Mouse (Mus musculus): ENCODE data around the gene C2cd4d.

C2cd4d gene

GRCm38 (mm10) chr3:94362138-94362537 is at the start of gene C2cd4d:
C2cd4d (plus strand) TSS chr3:94362438.
- in situ Hi-C loops (cut with MboI; ENCODE audit: unreplicated experiment in 2 of 2), result loop anchor here in 1 of 2 experiments (10.0 to 25.0 kb wide), 3 partner anchors 483 to 1000 kb away; no protein-coding TSS in a partner anchor

- in situ Hi-C loops (cut with MboI; ENCODE audit: unreplicated experiment in 2 of 2), result no loop called here
These were observed 33.6 kb upstream of the C2cd4d start for GRCm38 (mm10) chr3:94328681-94329080.

- in situ Hi-C loops (cut with MboI; ENCODE audit: unreplicated experiment in 2 of 2), result no loop called here
These were observed 27.8 kb upstream of the C2cd4d start for GRCm38 (mm10) chr3:94334442-94334841.

GRCm38 (mm10) chr3:94338522-94338921 is 23.7 kb upstream of the C2cd4d start:
- in situ Hi-C loops (cut with MboI; ENCODE audit: unreplicated experiment in 2 of 2), result no loop called here

- in situ Hi-C loops (cut with MboI; ENCODE audit: unreplicated experiment in 2 of 2), result no loop called here
These were observed 20.2 kb upstream of the C2cd4d start, which contains the start of gene Them5 for GRCm38 (mm10) chr3:94341959-94342422. Them5 (plus strand) TSS chr3:94342099.

GRCm38 (mm10) chr3:94342552-94342951 is 19.7 kb upstream of the C2cd4d start:
- in situ Hi-C loops (cut with MboI; ENCODE audit: unreplicated experiment in 2 of 2), result no loop called here

- in situ Hi-C loops (cut with MboI; ENCODE audit: unreplicated experiment in 2 of 2), result no loop called here
These were observed 18.1 kb upstream of the C2cd4d start for GRCm38 (mm10) chr3:94344182-94344581.

- in situ Hi-C loops (cut with MboI; ENCODE audit: unreplicated experiment in 2 of 2), result no loop called here
These were observed 17.3 kb upstream of the C2cd4d start for GRCm38 (mm10) chr3:94344897-94345296.

GRCm38 (mm10) chr3:94348146-94348545 is 14.1 kb upstream of the C2cd4d start:
- in situ Hi-C loops (cut with MboI; ENCODE audit: unreplicated experiment in 2 of 2), result no loop called here

- in situ Hi-C loops (cut with MboI; ENCODE audit: unreplicated experiment in 2 of 2), result loop anchor here in 1 of 2 experiments (10.0 to 25.0 kb wide), 3 partner anchors 484 to 999 kb away; no protein-coding TSS in a partner anchor
These were observed 1.4 kb upstream of the C2cd4d start for GRCm38 (mm10) chr3:94360812-94361211.

GRCm38 (mm10) chr3:94363291-94364153 is 1.3 kb downstream of the C2cd4d start:
- in situ Hi-C loops (cut with MboI; ENCODE audit: unreplicated experiment in 2 of 2), result loop anchor here in 1 of 2 experiments (10.0 to 25.0 kb wide), 3 partner anchors 481 to 1001 kb away; no protein-coding TSS in a partner anchor

- in situ Hi-C loops (cut with MboI; ENCODE audit: unreplicated experiment in 2 of 2), result loop anchor here in 1 of 2 experiments (10.0 to 25.0 kb wide), 3 partner anchors 481 to 1002 kb away; no protein-coding TSS in a partner anchor
These were observed 1.9 kb downstream of the C2cd4d start for GRCm38 (mm10) chr3:94364154-94364526.

GRCm38 (mm10) chr3:94366761-94367160 is 4.5 kb downstream of the C2cd4d start:
- in situ Hi-C loops (cut with MboI; ENCODE audit: unreplicated experiment in 2 of 2), result loop anchor here (5.0 to 25.0 kb wide), 6 partner anchors 236 to 1004 kb away; no protein-coding TSS in a partner anchor

GRCm38 (mm10) chr3:94367511-94367910 is 5.3 kb downstream of the C2cd4d start:
- in situ Hi-C loops (cut with MboI; ENCODE audit: unreplicated experiment in 2 of 2), result loop anchor here (5.0 to 25.0 kb wide), 6 partner anchors 235 to 1005 kb away; no protein-coding TSS in a partner anchor

GRCm38 (mm10) chr3:94368631-94369030 is 6.4 kb downstream of the C2cd4d start:
- in situ Hi-C loops (cut with MboI; ENCODE audit: unreplicated experiment in 2 of 2), result loop anchor here (5.0 to 25.0 kb wide), 6 partner anchors 234 to 1006 kb away; no protein-coding TSS in a partner anchor

GRCm38 (mm10) chr3:94369709-94370108 is 7.5 kb downstream of the C2cd4d start:
- in situ Hi-C loops (cut with MboI; ENCODE audit: unreplicated experiment in 2 of 2), result loop anchor here (5.0 to 25.0 kb wide), 6 partner anchors 233 to 1007 kb away; no protein-coding TSS in a partner anchor

- in situ Hi-C loops (cut with MboI; ENCODE audit: unreplicated experiment in 2 of 2), result loop anchor here in 1 of 2 experiments (25.0 kb wide), 1 partner anchor 1009 kb away; no protein-coding TSS in a partner anchor
These were observed 9.4 kb downstream of the C2cd4d start for GRCm38 (mm10) chr3:94371637-94372036.

GRCm38 (mm10) chr3:94372038-94372437 is 9.8 kb downstream of the C2cd4d start:
- in situ Hi-C loops (cut with MboI; ENCODE audit: unreplicated experiment in 2 of 2), result loop anchor here in 1 of 2 experiments (25.0 kb wide), 1 partner anchor 1010 kb away; no protein-coding TSS in a partner anchor

- in situ Hi-C loops (cut with MboI; ENCODE audit: unreplicated experiment in 2 of 2), result loop anchor here in 1 of 2 experiments (25.0 kb wide), 1 partner anchor 1010 kb away; no protein-coding TSS in a partner anchor
These were observed 10.4 kb downstream of the C2cd4d start, which contains the start of gene Rorc for GRCm38 (mm10) chr3:94372641-94373040. Rorc (plus strand) TSS chr3:94372794.

GRCm38 (mm10) chr3:94373090-94373489 is 10.9 kb downstream of the C2cd4d start:
- in situ Hi-C loops (cut with MboI; ENCODE audit: unreplicated experiment in 2 of 2), result loop anchor here in 1 of 2 experiments (25.0 kb wide), 1 partner anchor 1011 kb away; no protein-coding TSS in a partner anchor

GRCm38 (mm10) chr3:94373597-94374011 is 11.4 kb downstream of the C2cd4d start:
- in situ Hi-C loops (cut with MboI; ENCODE audit: unreplicated experiment in 2 of 2), result loop anchor here in 1 of 2 experiments (25.0 kb wide), 1 partner anchor 1011 kb away; no protein-coding TSS in a partner anchor
